Mouse (Mus musculus) CH12.LX (cell line): ENCODE results near the gene Ap1m2. TPM values are rescaled to one million over a fixed set of nuclear protein-coding genes. Genes with fewer than 3 reads are reported as not detected.

Experiments
- DNase-seq: peaks from one replicate; pipeline ENCODE4 v3.0.0-alpha.2; 2013; ENCODE audit errors: extremely low read depth
- H3K27ac ChIP-seq: 2 replicates; pipeline ENCODE4 v1.5.1; 2012; ENCODE audit warnings: low read depth, mild to moderate bottlenecking, control low read depth, moderate library complexity; ENCODE audit not compliant: insufficient read depth
- H3K27me3 ChIP-seq: replicated peaks from 2 replicates; pipeline ENCODE3; 2012; ENCODE audit warnings: inconsistent platforms
- H3K36me3 ChIP-seq, 2 experiments: replicated peaks in 1 of 2; 2 replicates each; pipeline versions ENCODE3 to v1.6.1; 2012; ENCODE audit warnings: inconsistent platforms in 1 of 2, low read length in 1 of 2, mild to moderate bottlenecking in 1 of 2, mixed read lengths in 1 of 2, moderate library complexity in 1 of 2; ENCODE audit not compliant: control insufficient read depth in 1 of 2, insufficient read depth in 1 of 2
- H3K4me1 ChIP-seq, 2 experiments: 2 replicates each; pipeline ENCODE4 v1.6.1; 2012; ENCODE audit warnings: inconsistent platforms in 1 of 2, moderate library complexity in 1 of 2; ENCODE audit not compliant: insufficient read depth in 2 of 2, control insufficient read depth in 1 of 2
- H3K4me2 ChIP-seq: 2 replicates; pipeline ENCODE4 v1.6.1; 2012; ENCODE audit warnings: low read depth, mild to moderate bottlenecking, control low read depth; ENCODE audit not compliant: poor library complexity, insufficient read depth, severe bottlenecking
- H3K4me3 ChIP-seq, 3 experiments: fragments of 150-350 bp in 1 of 3; sonication (generic) in 1 of 3; replicated peaks in 1 of 3; 2 replicates each; pipeline versions ENCODE3 to v1.5.1; 2011 to 2012; ENCODE audit warnings: low read depth in 2 of 3, low read length in 2 of 3, mild to moderate bottlenecking in 2 of 3, moderate library complexity in 2 of 3, control low read depth in 1 of 3, improper control_type of control experiment in 1 of 3, inconsistent platforms in 1 of 3, mixed read lengths in 1 of 3; ENCODE audit not compliant: poor library complexity in 1 of 3
- H3K79me2 ChIP-seq: replicated peaks from 2 replicates; pipeline ENCODE4 v1.6.1; 2012; ENCODE audit warnings: mild to moderate bottlenecking, moderate library complexity; ENCODE audit not compliant: control insufficient read depth, poor library complexity, insufficient read depth, severe bottlenecking; ENCODE audit errors: extremely low read depth
- H3K9ac ChIP-seq: 2 replicates; pipeline ENCODE4 v1.6.1; 2012; ENCODE audit warnings: low read depth, mild to moderate bottlenecking, control low read depth, moderate library complexity; ENCODE audit not compliant: insufficient read depth
- H3K9me3 ChIP-seq: replicated peaks from 2 replicates; pipeline ENCODE3; 2012; ENCODE audit warnings: low read length, inconsistent platforms, mixed read lengths
- CTCF ChIP-seq, 2 experiments: IDR thresholded peaks in 1 of 2; conservative IDR thresholded peaks in 1 of 2; 2 replicates each; pipeline ENCODE4 v1.5.1; 2011 to 2012; ENCODE audit warnings: low read depth in 2 of 2, low read length in 2 of 2, improper control_type of control experiment in 1 of 2, inconsistent platforms in 1 of 2, mild to moderate bottlenecking in 1 of 2, moderate library complexity in 1 of 2
- EP300 ChIP-seq: IDR thresholded peaks from 2 replicates; pipeline ENCODE4 v1.6.1; 2011; ENCODE audit warnings: low read length, improper control_type of control experiment
- ETS1 ChIP-seq: conservative IDR thresholded peaks from 2 replicates; pipeline ENCODE4 v1.6.1; 2012; ENCODE audit warnings: low read depth, mild to moderate bottlenecking, inconsistent platforms, low read length, improper control_type of control experiment, moderate library complexity
- GABPA ChIP-seq: IDR thresholded peaks from 2 replicates; pipeline ENCODE4 v1.6.1; 2012; ENCODE audit warnings: low read depth, low read length, improper control_type of control experiment, inconsistent platforms; ENCODE audit not compliant: insufficient replicate concordance
- HCFC1 ChIP-seq: IDR thresholded peaks from 2 replicates; pipeline ENCODE4 v1.6.1; 2012; ENCODE audit warnings: low read depth, mild to moderate bottlenecking, inconsistent platforms, low read length, improper control_type of control experiment
- JUND ChIP-seq: conservative IDR thresholded peaks from 2 replicates; pipeline ENCODE4 v1.6.1; 2011; ENCODE audit warnings: low read depth, low read length, improper control_type of control experiment
- KAT2A ChIP-seq: IDR thresholded peaks from 2 replicates; pipeline ENCODE4 v1.6.1; 2012; ENCODE audit warnings: low read length, improper control_type of control experiment, inconsistent platforms; ENCODE audit not compliant: insufficient replicate concordance
- MAFK ChIP-seq: IDR thresholded peaks from 2 replicates; pipeline ENCODE4 v1.6.1; 2011; ENCODE audit warnings: low read length, improper control_type of control experiment; ENCODE audit not compliant: insufficient replicate concordance
- MAX ChIP-seq: IDR thresholded peaks from 2 replicates; pipeline ENCODE4 v1.6.1; 2011; ENCODE audit warnings: low read length, improper control_type of control experiment
- MAZ ChIP-seq: IDR thresholded peaks from 2 replicates; pipeline ENCODE4 v1.6.1; 2012; ENCODE audit warnings: low read depth, mild to moderate bottlenecking, inconsistent platforms, low read length, improper control_type of control experiment, moderate library complexity
- MEF2A ChIP-seq: IDR thresholded peaks from 2 replicates; pipeline ENCODE4 v1.6.1; 2014; ENCODE audit warnings: low read depth, mild to moderate bottlenecking, inconsistent platforms, low read length, improper control_type of control experiment, borderline replicate concordance
- MYC ChIP-seq: IDR thresholded peaks from 2 replicates; pipeline ENCODE4 v1.6.1; 2011; ENCODE audit warnings: low read depth, mild to moderate bottlenecking, improper control_type of control experiment, low read length
- PAX5 ChIP-seq: IDR thresholded peaks from 2 replicates; pipeline ENCODE4 v1.6.1; 2012; ENCODE audit warnings: low read length, inconsistent platforms, mixed read lengths
- POLR2A ChIP-seq: IDR thresholded peaks from 2 replicates; pipeline ENCODE4 v1.6.1; 2011; ENCODE audit warnings: low read depth, mild to moderate bottlenecking, improper control_type of control experiment, low read length
- POLR2AphosphoS2 ChIP-seq: IDR thresholded peaks from 2 replicates; pipeline ENCODE4 v1.6.1; 2011; ENCODE audit warnings: low read depth, low read length, improper control_type of control experiment
- RAD21 ChIP-seq: IDR thresholded peaks from 2 replicates; pipeline ENCODE4 v1.6.1; 2011; ENCODE audit warnings: low read depth, mild to moderate bottlenecking, low read length, improper control_type of control experiment, moderate library complexity
- RCOR1 ChIP-seq: conservative IDR thresholded peaks from 2 replicates; pipeline ENCODE4 v1.6.1; 2012; ENCODE audit warnings: low read depth, mild to moderate bottlenecking, inconsistent platforms, low read length, improper control_type of control experiment
- SMC3 ChIP-seq: IDR thresholded peaks from 2 replicates; pipeline ENCODE4 v1.6.1; 2011; ENCODE audit warnings: low read depth, low read length, improper control_type of control experiment
- UBTF ChIP-seq: IDR thresholded peaks from 2 replicates; pipeline ENCODE4 v1.6.1; 2012; ENCODE audit warnings: low read depth, mild to moderate bottlenecking, inconsistent platforms, low read length, improper control_type of control experiment, moderate library complexity
- ZC3H11A ChIP-seq: IDR thresholded peaks from 2 replicates; pipeline ENCODE4 v1.6.1; 2012; ENCODE audit warnings: low read depth, mild to moderate bottlenecking, inconsistent platforms, low read length, improper control_type of control experiment
- ZMIZ1 ChIP-seq: IDR thresholded peaks from 2 replicates; pipeline ENCODE4 v1.6.1; 2012; ENCODE audit warnings: low read depth, mild to moderate bottlenecking, inconsistent platforms, low read length, improper control_type of control experiment
- ZNF384 ChIP-seq: IDR thresholded peaks from 2 replicates; pipeline ENCODE4 v1.6.1; 2012; ENCODE audit warnings: low read depth, low read length, improper control_type of control experiment, inconsistent platforms
- dilution Hi-C: fragments of 300-500 bp; cut with MboI; formaldehyde crosslinking; loops from 2 replicates; pipeline ENCODE4 v1.14.3; 2020; ENCODE audit warnings: low sequenced_read_pairs; ENCODE audit not compliant: extremely low pct_unique_long_range_greater_than_20kb, extremely low pct_ligation_motif_present
- in situ Hi-C: fragments of 300-500 bp; cut with MboI; formaldehyde crosslinking; loops from 3 replicates; pipeline ENCODE4 v1.14.3; 2019; ENCODE audit warnings: low sequenced_read_pairs, low pct_ligation_motif_present, low pct_unique_long_range_greater_than_20kb, mixed read lengths
- polyA plus RNA-seq: library from polyadenylated mRNA; unstranded; fragments of >175 nt; gene quantifications from 2 replicates; pipeline ENCODE4 v1.2.1, GENCODE M21; 2012; ENCODE audit warnings: low read depth; ENCODE audit not compliant: insufficient read length
- total RNA-seq, 2 experiments: library from RNA; depleted of rRNA; stranded (reverse); fragments of 300-350 nt in 1 of 2; fragments of >200 nt in 1 of 2; gene quantifications; 2 replicates each; pipeline ENCODE4 v1.2.3; 2012 to 2014

Gene Ap1m2
- total and polyA plus RNA-seq, 3 experiments, result 0.51 to 2.6 (median 0.51) TPM

- Histone ChIP-seq H3K79me2 (no peaks in the 10 kb centered on the region), H3K4me2 (no peak overlapping the region), H3K4me1 (peaks cover 2 to 3% of the 10 kb centered on the region in 2 experiments; a peak in 1 of 4 replicates), H3K9me3 (no peaks in the 10 kb centered on the region), H3K4me3 (no peak overlapping the region), H3K9ac (no peak overlapping the region), H3K36me3 (no peaks in the 10 kb centered on the region), H3K27me3 (peaks cover 2% of the 10 kb centered on the region), H3K27ac (no peak overlapping the region)
- DNase-seq, result no peak
- TF ChIP-seq MAZ, result no peak
- no peak for TF ChIP-seq MAX
- TF ChIP-seq RCOR1, result no peak
- no peak for TF ChIP-seq PAX5
- TF ChIP-seq RAD21, result no peak
- in situ Hi-C loops, result no loop called here
- dilution Hi-C loops, result no loop called here
Observed at GRCm38 (mm10) chr9:21251116-21251735, 60.9 kb downstream of the Ap1m2 start.

- no peak overlapping the region for H3K4me3 ChIP-seq
- DNase-seq, result no peak
- H3K79me2 ChIP-seq, result no peaks in the 10 kb centered on the region
- TF ChIP-seq MYC (no peak), ETS1 (no peak), KAT2A (no peak), PAX5 (no peak), UBTF (no peak), MAZ (no peak)
- TF ChIP-seq, all 38 proteins: peak for 0
- H3K9me3 ChIP-seq, result no peaks in the 10 kb centered on the region
- in situ Hi-C loops (no loop called here), dilution Hi-C loops (no loop called here)
- peaks cover 2% of the 10 kb centered on the region for H3K27me3 ChIP-seq
- H3K36me3 ChIP-seq, result no peaks in the 10 kb centered on the region
- H3K9ac ChIP-seq, result no peak overlapping the region
- H3K27ac ChIP-seq, result no peak overlapping the region
- H3K4me1 ChIP-seq, result peaks cover 3% of the 10 kb centered on the region in 2 experiments; a peak in 1 of 4 replicates
- H3K4me2 ChIP-seq, result no peak overlapping the region
Observed at GRCm38 (mm10) chr9:21250509-21250908, 61.6 kb downstream of the Ap1m2 start.

GRCm38 (mm10) chr9:21249629-21250508 lies 62.3 kb downstream of the Ap1m2 start:
- dilution Hi-C loops, result no loop called here
- Histone ChIP-seq H3K79me2 (no peaks in the 10 kb centered on the region), H3K4me3 (no peak overlapping the region), H3K27me3 (peaks cover 2% of the 10 kb centered on the region), H3K9ac (no peak overlapping the region), H3K36me3 (no peaks in the 10 kb centered on the region), H3K4me1 (peaks cover 3% of the 10 kb centered on the region in 2 experiments; a peak in 1 of 4 replicates), H3K27ac (no peak overlapping the region), H3K4me2 (no peak overlapping the region), H3K9me3 (no peaks in the 10 kb centered on the region)
- no peak for DNase-seq
- TF ChIP-seq MAZ, result no peak
- TF ChIP-seq KAT2A, result no peak
- TF ChIP-seq ZC3H11A, result no peak
- TF ChIP-seq GABPA, result no peak
- no peak for TF ChIP-seq RCOR1
- TF ChIP-seq ZMIZ1, result no peak
- no peak for TF ChIP-seq JUND
- no peak for TF ChIP-seq CTCF (conservative IDR thresholded peaks at IDR 0.05 in 1 of 2, IDR thresholded peaks at IDR 0.05 in 1 of 2; ENCODE audit: low read depth in 2 of 2, low read length in 2 of 2)
- no peak for TF ChIP-seq MEF2A
- no peak for TF ChIP-seq HCFC1
- no peak for TF ChIP-seq EP300
- no peak for TF ChIP-seq SMC3
- no peak for TF ChIP-seq ZNF384
- TF ChIP-seq MAFK, result no peak
- no peak for TF ChIP-seq POLR2A
- TF ChIP-seq POLR2AphosphoS2, result no peak
- in situ Hi-C loops, result no loop called here
